Mouse (Mus musculus) left cerebral cortex, adult 11 months (tissue): Measurements from ENCODE around the gene Cldn17.

Source experiments
- DNase-seq: peaks from one replicate; pipeline ENCODE4 v3.0.0; 2022; ENCODE audit warnings: low spot score

The Cldn17 gene

GRCm38 (mm10) chr16:88506878-88507277 is at the start of gene Cldn17:
Gene Cldn17 (minus strand): TSS chr16:88506978.
- no peak for DNase-seq

- DNase-seq = no peak
These were observed 35.7 kb upstream of the Cldn17 start for GRCm38 (mm10) chr16:88542488-88542887.

- DNase-seq = no peak
These were observed 33.2 kb upstream of the Cldn17 start for GRCm38 (mm10) chr16:88539841-88540487.

DNA sequence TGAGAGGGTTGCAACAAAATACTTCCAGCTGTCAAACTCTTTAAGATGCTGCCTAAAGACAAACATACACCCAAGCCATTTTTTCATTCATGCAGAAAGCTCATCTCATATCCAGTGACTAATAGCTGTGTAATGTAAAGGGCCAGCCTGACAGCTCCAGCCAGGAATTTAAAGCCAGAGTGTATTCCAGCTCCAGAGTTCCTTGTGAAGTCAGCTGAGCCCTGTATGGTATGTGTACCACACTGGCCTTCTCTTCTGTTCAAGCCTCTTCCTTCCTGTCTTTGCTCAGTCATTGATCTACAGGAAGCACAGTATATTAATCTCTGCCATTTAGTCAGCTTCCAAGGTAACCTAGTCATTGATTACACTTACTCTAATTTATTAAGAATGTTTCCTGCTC is 4.6 kb upstream of the Cldn17 start:
- no peak for DNase-seq

GRCm38 (mm10) chr16:88508150-88508549 is 1.4 kb upstream of the Cldn17 start:
- no peak for DNase-seq

DNA sequence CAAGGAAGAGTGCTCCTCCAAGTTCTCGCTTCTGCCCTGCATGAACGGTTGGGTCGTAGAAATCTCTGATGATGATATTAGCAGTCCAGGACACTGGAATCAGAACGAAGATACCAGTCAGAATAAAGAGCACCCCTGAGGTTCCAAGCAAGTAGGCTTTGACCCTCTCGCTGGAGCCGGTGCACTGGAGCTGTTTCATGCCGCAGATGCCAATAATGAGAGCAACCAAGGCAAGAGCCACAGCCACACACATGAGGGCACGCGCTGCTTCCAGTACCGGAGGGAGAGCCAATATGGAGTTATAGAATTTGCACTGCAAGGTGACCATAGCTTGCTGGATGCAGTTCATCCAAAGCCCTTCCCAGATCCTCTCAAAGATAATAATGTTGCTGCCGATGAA is 440 bp downstream of the Cldn17 start:
- no peak for DNase-seq

DNA sequence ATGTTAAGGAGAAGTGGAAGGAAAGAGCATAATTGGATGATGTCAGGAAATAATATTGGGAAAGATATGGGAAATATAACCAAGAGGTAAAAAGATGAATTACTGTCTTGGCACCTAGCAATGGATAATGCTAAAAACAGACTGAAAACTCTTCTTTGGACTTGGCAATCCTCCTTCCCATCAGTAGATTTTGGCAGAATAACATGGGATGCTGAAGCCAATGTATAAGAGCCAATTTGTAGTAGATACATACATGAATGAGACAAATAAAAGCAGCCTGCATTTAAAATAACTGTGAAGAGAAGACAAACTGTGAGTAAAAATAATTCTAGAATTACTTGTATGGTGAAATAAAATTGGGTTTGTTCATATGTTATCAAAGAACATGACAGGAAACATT is 18.7 kb downstream of the Cldn17 start:
- no peak for DNase-seq

- DNase-seq = no peak
These were observed 26.6 kb downstream of the Cldn17 start for GRCm38 (mm10) chr16:88480011-88480774.

DNA sequence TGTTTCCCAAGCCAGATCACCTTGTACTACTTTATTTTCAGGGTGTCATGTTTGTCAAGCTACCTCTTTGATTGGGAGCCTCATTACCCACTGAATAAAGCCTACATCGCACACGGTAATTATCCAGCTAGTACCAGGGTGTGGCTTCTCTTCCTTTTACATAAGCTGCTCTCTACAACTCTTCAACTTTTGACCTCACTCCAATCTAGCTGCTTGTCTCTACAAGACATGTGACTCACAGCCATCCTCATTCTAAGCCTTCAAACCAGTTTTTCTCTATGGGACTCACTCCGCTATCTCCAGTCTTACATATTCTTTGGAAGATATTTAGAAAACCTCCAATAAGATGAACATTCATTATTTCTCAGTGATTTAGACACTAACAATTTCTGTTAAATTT is 43.5 kb downstream of the Cldn17 start:
- no peak for DNase-seq
